Mouse (Mus musculus) left cerebral cortex, postnatal 36 days (tissue): ENCODE measurements around the gene Trim29. TPM values are rescaled to one million over a fixed set of nuclear protein-coding genes. Genes with fewer than 3 reads are reported as not detected.

Experiments used
- DNase-seq, 2 experiments: peaks; one replicate each; pipeline ENCODE4 v3.0.0; 2021 to 2022; ENCODE audit warnings: low spot score in 2 of 2, mixed read lengths in 1 of 2
- intact Hi-C: fragments of 180-260 bp; cut with DNase I; formaldehyde crosslinking; loops from one replicate; pipeline ENCODE4 v1.15.1; 2025
- total RNA-seq, 2 experiments: library from RNA; stranded (reverse); gene quantifications; 2 replicates each; pipeline ENCODE4 v1.2.3; 2021

The Trim29 gene
- under 1 TPM; 0.30 to 0.75 TPM for total RNA-seq

DNA sequence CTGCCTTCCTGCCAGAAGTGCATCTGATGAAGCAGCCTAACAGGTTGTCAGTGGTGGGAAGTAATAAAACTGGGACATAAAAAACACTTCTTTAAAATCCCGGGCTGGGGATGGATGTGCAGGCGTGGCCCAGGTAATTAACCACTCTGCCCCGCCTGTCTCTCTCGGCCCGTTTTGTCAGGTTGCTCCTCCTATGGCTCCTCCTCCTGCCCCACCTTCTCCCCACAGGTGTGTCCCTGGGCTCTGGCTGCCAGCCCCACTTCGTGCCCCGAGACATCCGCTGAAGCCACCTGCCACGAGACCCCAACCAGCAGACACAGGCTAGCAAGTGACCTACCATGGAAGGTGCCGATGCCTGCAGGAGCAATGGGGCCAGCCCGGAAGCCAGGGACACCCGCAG lies at the start of gene Trim29:
Trim29 (plus strand) TSS at position 311 of the 400 bp plus-strand sequence.
- intact Hi-C loops, result no loop called here

DNA sequence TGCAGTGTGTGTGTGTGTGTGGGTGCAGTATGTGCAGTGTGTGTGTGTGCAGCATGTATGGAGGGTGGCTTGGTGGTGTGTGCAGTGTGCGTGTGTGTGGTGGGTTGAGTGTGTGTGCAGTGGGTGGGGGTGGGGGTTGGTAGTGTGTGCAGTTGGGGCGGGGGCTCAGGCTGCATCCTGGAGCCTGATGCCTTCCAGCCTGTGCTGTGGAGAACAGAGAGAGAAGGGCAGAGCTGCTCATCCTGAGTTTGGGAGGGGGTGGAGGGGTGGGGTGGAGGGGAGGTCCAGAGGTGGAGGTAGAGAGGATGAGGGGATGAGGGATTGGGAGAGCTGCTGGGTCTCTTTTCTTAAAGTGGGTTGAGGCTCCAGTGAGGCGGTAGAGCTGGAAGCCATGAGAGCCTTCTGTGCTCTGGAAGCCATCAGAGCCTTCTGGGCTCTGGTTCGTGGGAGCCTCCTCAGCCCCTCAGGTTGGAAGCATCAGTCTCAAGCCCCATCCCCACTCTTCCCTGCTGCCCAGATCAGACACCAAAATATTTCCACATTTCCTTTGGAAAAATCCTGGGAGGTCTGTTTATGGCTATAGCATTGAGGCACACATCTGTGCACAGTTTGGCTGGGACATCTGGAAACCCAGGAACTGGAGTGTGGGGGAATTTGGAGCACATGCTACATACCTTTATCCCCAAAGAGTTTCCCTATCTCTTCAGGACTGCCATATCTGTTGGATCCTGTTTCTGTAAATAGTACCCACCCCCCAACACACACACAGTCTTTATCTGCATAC lies 49.3 kb upstream of the Trim29 start:
- intact Hi-C loops, result no loop called here
- DNase-seq, result no peak

More for the DNA sequence above, at the start of gene Trim29:
- no peak for DNase-seq

DNA sequence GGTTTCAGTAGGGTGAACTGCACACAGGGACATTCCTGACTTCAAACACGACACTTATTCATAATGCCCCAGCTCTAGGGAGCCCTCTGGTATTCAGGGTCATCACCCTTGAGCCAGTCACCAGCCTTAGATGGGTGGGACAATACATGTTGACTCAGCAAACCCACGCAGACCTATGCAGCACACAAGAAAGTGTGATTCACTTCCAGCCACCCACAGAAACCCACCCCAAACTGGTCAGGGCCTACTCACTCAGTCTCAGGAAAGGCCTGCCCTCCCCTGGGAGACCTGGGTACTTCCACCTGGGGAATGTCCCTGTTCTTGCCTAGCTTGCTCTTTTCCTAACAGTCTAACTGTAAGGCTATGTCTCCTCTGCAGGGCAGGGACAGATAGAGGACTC lies 48.7 kb upstream of the Trim29 start:
- intact Hi-C loops, result no loop called here
- no peak for DNase-seq

DNA sequence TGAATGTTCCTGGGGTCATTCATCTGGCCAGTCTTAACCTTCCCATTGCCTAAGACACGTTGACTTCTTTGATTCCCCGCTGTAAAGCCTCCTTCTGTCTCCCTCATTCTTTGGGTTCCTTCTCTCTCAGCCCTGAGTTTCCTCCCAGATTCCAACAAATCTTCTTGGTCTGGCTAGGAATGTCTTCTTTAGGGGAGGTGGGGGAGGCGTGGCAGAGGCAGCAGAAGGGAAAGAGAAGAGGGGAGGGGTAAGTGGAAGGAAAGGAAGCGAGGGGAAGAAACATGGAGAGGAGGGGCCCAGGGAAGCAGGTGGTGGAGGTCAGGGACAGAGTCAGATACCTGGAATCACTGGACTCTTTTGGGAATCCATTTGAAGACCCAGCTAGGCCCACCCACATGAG lies 48.3 kb upstream of the Trim29 start:
- no peak for DNase-seq
- intact Hi-C loops, result no loop called here

DNA sequence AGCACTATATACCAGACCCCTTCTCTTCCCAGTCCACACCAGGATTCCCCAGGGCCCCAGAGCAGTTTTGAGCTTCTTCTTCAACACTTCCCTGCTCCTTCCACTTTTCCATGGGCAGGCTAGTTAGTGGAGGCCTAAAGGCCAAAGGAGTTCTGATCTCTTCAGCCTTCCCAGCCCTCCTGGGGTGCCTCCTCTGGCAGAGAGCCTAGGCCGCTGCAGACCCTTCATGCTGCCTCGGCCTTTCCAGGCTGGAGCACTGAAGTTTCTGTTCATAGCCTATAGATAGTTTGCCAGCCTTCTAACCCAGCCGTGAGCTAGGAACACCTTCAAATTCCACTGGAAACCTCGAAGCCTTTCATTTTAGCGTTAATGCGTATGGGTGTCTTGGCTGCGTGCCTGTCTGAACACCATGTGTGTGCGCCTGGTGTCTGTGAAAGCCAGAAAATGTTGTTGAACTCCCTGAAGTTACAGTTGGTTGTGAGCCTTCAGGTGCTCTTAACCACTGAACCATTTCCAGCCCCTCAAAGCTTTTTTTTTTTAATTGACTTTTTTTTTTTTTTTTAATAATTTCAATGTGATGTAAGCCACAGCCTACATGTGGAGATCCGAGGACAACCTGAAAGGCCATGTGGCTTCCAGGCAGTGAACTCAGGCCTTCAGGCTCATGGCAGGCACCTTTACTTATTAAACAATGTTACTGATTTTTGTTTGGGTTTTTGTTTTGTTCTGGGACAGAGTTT lies 47.7 kb upstream of the Trim29 start:
- no peak for DNase-seq
- intact Hi-C loops, result no loop called here

DNA sequence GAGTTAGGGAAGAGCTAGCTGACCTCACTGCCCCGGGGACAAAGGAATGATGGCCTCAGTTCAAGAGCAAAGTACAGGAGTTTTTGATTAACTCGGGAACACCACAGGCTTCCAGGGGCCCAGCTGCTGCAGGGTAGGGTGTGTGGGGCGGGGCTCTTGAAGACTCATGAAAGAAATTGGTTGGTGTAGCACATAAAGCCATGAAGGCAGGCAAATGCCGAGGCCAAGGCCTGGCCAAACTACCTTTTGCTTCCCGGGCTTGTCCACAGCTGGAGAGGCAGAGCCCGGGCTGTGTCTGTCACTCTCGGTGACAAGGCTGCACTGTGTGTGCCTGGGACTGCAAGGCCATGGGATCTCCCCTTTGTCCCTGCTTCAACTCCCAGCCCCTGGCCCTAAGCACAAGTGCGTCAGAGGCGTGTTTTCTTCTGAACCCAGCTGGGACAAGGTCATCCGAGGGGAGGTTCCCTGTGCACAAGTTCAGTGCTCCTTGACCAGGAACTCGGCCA lies 46.6 kb upstream of the Trim29 start:
- intact Hi-C loops, result no loop called here

DNA sequence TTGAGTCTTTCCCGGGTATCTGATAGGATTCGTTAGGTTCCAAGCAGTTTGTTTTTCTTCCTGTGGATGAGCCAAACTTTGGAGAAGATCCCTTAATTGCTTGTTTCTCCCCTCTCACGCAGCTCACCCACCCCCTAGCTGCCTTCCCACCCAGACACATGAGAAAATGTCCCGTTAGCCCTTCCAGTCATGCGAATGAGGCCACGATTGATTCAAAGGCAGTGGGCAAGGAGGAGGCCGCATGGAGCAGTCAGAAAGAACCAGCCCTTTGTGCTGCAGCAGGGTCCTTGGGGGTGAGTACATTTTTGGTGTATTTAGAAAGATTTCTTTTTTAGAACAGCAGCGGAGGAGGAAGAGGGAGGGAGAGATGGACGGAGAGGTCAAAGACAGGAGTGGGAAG lies 45.5 kb upstream of the Trim29 start:
- intact Hi-C loops, result no loop called here

More for the DNA sequence above, 46.6 kb upstream of the Trim29 start:
- DNase-seq, result no peak

DNA sequence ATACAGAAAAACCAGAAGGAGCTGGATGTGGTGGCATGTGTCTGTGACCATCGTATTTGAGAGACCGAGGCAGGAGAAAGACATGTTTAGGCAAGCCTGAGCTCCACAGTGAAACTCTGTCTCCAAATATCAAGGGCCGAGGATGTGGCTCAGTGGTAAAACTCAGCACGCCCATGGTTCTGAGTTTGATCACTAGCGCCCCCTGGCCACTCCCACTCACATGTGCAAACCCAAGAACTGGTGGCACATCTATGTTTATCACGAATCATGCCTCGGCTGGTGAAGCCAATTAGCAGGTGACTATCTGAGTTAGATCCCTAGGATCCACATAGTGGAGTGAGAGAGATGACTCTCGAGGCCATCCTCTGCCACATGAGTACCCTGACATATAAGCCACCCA lies 43.3 kb upstream of the Trim29 start:
- intact Hi-C loops, result no loop called here
- no peak for DNase-seq

More for the DNA sequence above, 45.5 kb upstream of the Trim29 start:
- no peak for DNase-seq

DNA sequence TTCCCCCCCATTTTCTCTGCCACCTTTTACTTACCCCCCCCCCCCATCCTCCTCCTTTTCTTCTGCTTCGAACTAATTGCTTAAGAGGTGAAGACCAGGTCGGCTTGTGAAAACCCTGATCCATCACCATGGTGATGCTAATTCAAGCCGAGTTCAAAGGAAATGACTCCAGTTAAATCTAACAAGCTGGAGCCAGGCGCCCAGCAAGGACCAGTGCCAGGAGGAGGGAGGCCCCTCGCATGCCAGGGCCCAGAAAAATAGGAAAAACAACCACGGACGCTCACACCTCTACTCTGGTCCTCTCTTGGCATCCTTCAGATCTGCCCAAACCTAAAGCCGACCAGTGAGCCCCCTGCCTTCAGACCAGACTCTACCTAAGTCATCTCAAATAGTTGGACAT lies 41.5 kb upstream of the Trim29 start:
- intact Hi-C loops, result no loop called here
- no peak for DNase-seq

DNA sequence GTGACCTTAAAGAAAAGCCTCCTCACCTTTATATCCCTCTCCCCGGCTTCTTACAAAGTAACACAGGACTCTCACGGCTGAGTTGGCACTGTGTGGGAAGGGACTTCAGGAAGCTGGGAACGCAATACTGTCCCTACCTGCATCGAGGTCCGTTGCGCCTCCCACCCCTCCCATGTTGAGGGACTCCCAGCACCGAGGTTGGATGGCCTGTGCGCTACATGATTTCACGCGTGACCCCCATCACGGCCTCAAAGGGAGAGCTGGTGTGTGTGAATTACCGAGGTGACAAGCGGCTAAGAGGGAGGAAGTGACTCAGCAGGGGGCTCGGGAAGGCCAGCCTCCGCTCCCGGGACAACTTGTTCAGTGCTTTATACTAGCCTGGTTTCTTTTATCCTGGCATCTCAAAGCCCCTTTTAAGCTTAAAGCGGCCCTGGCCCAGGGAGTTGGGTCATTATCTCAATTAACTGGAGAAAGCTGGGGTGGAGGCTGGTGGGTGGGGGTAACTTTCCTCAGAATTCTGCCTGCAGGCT lies 39.9 kb upstream of the Trim29 start:
- peak; percentile 33 to 35 for DNase-seq
- intact Hi-C loops, result no loop called here

DNA sequence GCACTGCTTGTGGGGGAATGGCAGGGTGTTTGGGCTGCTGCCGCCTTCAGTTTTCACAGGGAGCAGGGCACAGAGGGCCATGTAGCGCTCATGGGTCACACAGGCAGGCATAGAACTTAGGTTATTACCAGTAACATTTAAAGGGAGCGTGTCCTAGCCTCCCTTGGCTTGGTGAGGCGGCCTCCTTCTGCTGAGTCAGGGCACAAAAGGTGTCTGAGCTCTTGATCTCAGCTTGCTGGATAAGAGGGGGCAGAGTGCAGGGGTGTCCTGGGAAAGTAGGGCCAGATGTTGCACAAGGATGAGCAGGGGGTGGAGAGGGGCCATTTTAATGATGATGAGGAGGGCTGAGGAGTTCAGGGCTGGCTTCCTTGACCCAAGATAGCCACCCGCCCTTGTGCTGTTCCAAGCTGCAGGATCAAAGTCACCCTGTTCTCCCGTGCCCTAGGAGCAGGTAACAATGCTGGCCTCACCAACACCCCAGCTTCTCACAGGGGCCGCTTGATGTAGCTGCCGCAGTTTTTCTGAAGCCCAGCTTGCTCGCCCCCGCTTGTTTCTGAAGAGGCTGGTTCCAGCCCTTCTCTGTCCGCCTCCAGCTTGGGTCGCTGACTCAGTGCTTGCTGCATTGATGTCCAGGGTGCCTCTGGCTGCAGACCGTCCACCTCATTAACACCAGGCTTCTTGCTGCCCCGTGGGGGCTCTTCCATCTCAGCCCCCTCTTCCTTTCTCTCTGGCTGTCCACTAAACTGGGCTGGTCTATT lies 38.7 kb upstream of the Trim29 start:
- intact Hi-C loops, result no loop called here
- no peak for DNase-seq

DNA sequence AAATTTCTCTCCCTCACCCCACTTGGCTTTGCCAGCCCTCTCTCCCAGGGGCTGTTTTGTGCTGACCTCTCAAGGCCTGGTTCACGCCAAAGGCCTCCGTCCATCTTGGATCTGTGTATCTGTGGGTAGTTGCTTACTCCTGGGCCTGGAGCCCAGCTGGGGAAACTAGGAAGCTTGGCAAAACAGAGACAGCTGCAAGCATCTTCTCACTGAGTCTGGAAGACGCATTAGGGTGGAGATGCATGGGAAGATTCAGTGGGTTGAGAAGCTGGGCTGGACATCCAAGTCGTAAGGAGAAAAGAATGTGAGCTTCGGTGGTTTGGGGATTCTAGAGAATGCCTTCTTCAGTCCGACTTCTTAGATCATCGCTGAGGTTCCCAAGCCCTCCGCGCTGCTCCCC lies 36.9 kb upstream of the Trim29 start:
- no peak for DNase-seq
- intact Hi-C loops, result no loop called here

DNA sequence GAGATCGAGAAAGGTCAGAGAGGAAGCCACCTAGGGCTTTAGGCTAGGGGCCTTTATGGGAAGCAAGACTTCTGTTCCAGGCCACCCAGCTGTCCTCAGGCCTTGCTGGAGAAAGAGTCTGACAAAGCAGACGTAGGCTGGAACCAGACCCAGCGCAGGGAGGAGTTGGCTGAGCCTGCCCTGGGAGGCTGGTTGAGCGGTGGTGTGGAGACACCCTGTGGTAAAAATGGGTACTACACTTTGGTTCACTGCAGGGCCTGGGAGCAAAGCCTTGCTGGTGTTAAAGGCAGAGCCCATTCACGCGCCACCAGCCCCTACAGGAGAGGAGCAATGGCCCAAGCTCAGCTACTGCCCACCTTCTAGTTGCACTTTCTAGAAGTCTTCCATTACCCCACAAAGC lies 26.4 kb upstream of the Trim29 start:
- intact Hi-C loops, result loop anchor here (1.0 to 10.0 kb wide), 2 partner anchors 63 to 279 kb away; no protein-coding TSS in a partner anchor
- DNase-seq, result peak; percentile 74 to 75

DNA sequence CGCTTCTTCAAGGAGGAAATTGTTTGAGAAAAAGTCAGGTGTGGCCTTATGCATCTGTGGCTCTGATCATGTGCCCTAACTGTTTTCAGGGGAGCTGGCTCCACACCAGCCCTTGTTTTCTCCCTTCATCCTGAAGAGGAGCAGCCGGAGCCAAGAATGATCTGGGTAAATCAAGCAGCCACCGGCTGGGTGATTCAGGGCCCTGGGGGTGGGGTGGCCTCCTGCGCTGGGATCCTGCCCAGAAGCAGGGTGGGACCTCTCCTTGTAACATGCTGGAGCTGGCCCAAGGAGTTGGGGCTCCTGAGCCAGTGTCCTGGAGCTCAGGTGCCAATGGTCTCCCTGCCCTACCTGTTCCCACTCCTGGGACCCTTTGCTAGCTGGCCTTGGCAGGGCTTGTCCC lies 25.4 kb upstream of the Trim29 start:
- intact Hi-C loops, result loop anchor here (5.0 to 10.0 kb wide), 2 partner anchors 143 to 280 kb away; no protein-coding TSS in a partner anchor
- no peak for DNase-seq

DNA sequence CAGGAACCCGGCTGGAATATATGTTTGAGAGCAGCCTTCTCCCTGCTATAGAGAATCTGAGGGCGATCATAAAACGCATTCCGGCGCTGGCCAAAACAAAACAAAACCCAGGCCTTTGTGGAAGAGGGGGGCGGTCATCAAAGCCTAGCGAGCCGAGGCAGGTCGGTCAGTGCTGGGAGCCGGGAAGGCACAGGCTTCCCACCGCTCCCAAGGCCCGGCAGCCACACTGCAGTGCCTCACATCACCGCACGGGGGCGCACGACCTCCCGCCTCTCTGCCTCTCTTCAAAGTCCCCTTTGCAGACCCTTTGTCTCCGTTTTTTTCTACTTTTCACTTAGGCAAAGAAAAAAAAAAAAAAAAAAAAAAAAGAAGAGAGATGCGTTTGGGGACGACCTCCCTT lies 23.8 kb upstream of the Trim29 start:
- DNase-seq, result peak; percentile 39 to 43
- intact Hi-C loops, result loop anchor here (5.0 to 10.0 kb wide), 2 partner anchors 145 to 282 kb away; no protein-coding TSS in a partner anchor

DNA sequence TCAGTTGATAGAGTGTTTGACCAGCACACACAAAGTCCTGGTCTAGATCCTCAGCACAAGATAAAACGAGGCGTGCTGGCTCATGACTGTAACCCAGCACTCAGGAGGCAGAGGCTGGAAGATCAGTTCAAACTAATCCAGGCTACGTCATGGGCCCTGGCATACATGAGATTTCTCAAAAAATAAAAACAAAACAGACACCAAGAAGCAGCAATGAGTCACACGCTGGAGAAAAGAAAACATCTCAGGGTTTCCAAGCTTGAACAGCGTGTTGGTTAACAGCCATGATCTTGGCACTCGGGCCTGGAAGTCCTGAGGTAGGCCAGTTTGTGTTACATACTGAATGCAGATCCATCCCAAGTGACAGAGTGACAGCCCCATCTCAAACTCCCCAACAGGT lies 17.6 kb upstream of the Trim29 start:
- no peak for DNase-seq
- intact Hi-C loops, result no loop called here

DNA sequence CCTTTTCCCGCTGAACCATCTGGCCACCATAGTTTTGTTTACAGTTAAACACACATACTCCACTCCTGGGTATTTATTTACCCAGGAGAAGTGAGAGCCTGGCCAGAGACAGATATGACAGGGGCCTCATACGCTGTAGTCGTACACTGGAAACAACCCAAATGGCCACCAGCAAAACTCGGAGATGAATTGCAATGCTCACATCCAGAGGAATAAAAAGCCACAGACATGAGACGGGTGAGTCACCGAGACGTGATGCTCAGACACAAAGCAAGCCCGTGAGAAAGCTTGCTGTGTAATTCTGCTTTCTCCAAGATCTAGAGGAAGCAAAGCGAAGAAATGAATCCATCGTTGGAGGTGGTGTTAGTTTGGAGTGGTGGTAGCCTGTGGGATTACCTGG lies 10.3 kb upstream of the Trim29 start:
- peak in 1 of 2 experiments; percentile 27 for DNase-seq
- intact Hi-C loops, result no loop called here

DNA sequence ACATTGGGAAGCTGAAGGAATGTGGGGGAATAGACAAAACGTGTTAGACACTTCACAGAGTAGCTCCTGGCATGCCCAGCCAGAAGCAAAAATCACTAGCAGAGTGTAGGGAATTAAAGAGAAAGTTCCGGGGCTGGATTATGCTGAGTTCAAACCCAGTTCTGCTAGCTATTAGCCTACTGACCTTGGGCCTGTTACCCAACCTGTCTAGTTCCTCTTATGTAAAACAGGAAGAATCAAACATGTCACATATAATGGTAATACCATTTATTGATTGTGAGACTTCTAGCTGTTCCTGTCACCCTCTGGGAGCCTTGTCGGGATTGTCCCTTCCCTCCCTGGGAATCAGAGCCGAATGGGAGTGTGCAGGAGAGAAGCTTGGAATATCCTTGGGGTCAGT lies 7.7 kb upstream of the Trim29 start:
- DNase-seq, result no peak
- intact Hi-C loops, result no loop called here

DNA sequence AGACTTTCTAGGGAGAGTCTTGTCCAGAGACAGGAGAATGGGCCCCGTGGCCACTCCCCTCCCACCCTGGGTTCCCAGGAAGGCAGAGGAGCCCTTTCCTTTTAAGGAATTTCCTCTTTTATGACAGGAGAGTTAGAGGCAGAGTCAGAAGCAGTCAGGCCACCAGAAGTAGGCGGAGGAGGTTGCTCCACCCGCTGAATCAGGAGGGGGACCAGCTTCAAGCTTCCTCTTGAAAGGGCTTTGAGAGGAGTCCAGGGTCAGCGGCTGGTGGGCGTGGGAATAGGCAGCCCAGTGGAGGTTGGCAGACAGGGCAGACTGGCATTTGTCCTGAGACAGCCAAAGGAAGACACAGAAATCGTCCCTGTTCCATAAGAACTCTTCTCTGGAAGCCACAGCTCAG lies 4.8 kb upstream of the Trim29 start:
- intact Hi-C loops, result no loop called here
- no peak for DNase-seq
